Mouse (Mus musculus): ENCODE measurements at regions not wholly inside any gene's neighbourhood (a gene's known extent, or its start where the extent isn't known, plus 50 kb on each side); places are given as distances from the start of the nearest gene placed in this dataset.

DNA sequence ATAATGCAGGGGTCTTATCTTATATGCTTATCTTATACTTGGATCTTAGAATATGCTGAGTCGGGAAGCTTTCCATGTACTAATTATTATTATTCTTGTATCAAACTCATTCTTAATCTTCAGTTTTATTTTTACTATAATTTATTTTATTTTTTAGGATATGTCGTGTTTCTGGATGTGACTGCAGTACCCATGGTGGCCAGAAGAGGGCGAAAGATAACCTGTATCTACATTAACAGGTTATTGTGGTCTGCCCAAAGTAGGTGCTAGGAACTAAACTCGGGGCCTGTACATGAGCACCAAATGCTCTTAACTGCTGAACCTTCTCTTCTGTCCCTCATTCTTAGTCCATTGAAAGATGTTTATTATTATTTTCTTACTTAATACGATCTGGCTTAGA, 72.0 kb upstream of the Samt3 start:
- 73% methylated on average over 5 of the region's 5 CpGs for WGBS
- no peaks in the 10 kb centered on the region for H3K4me1 ChIP-seq (replicated peaks; ENCODE audit: control insufficient read depth, insufficient read depth)
- H3K27ac ChIP-seq (replicated peaks): no peak overlapping the region
- no peak overlapping the region for H3K9ac ChIP-seq (ENCODE audit: low read length)
- H3K4me2 ChIP-seq (replicated peaks; ENCODE audit: low read depth): no peak overlapping the region
- ATAC-seq (ENCODE audit: low FRiP score, low TSS enrichment) (no peak), DNase-seq (ENCODE audit: low spot score) (no peak)
- no peaks in the 10 kb centered on the region for H3K9me3 ChIP-seq (ENCODE audit: control insufficient read depth, low read length)
- H3K27me3 ChIP-seq (ENCODE audit: control insufficient read depth, insufficient read depth, low read length): no peaks in the 10 kb centered on the region
- H3K4me3 ChIP-seq (ENCODE audit: low read depth, low read length): no peak overlapping the region
- no peaks in the 10 kb centered on the region for H3K36me3 ChIP-seq (ENCODE audit: control insufficient read depth, insufficient read depth, low read length)
- TF ChIP-seq EP300 (optimal IDR thresholded peaks at IDR 0.05) (no peak), CTCF (IDR thresholded peaks at IDR 0.05; ENCODE audit: low read depth) (peak; percentile 34; the same call in 1 of the 2 replicates)

DNA sequence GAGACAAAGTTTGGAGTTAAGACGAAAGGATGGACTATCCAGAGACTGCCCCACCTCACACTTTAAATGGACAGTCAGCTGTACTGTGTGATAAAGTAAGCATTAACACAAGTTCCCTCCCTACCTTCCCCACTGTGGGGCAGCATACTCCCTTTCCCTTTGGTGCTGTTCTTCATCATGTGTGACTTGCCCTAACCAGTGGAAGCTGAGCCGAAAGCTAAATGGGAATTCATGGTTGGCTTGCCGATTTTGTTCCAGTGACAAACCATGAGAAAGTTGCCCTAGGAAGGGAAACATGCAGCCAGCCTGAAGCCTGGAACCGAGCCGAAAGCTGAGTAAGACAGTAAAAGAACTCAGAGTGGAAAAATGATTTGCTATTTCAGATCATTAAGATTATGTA, 62.9 kb upstream of the Samt3 start:
- Histone ChIP-seq H3K27me3 (ENCODE audit: control insufficient read depth, insufficient read depth, low read length) (no peaks in the 10 kb centered on the region), H3K9ac (ENCODE audit: low read length) (no peak overlapping the region), H3K27ac (replicated peaks) (no peak overlapping the region), H3K36me3 (ENCODE audit: control insufficient read depth, insufficient read depth, low read length) (no peaks in the 10 kb centered on the region), H3K4me3 (ENCODE audit: low read depth, low read length) (no peak overlapping the region), H3K9me3 (ENCODE audit: control insufficient read depth, low read length) (no peaks in the 10 kb centered on the region), H3K4me2 (replicated peaks; ENCODE audit: low read depth) (no peak overlapping the region), H3K4me1 (replicated peaks; ENCODE audit: control insufficient read depth, insufficient read depth) (no peaks in the 10 kb centered on the region)
- TF ChIP-seq EP300 (optimal IDR thresholded peaks at IDR 0.05): no peak
- TF ChIP-seq CTCF (IDR thresholded peaks at IDR 0.05; ENCODE audit: low read depth): peak; percentile 5; the same call in 1 of the 2 replicates
- 78% methylated on average over 5 of the region's 5 CpGs for WGBS
- no peak for DNase-seq (ENCODE audit: low spot score)
- ATAC-seq (ENCODE audit: low FRiP score, low TSS enrichment): no peak

All from stomach, postnatal 0 days (tissue).